Mouse (Mus musculus) heart, embryonic 14.5 days (tissue): ENCODE results near the gene Stxbp5. TPM values are rescaled to one million over a fixed set of nuclear protein-coding genes. Genes with fewer than 3 reads are reported as not detected.

ENCODE experiments used
- ATAC-seq: fragments of 200-750 bp; cut with Nextera tagmentation; 2 replicates; pipeline ENCODE4 v1.8.0; 2017; ENCODE audit warnings: low read depth, moderate TSS enrichment; ENCODE audit not compliant: insufficient number of reproducible peaks, insufficient read depth, low FRiP score
- H3K27ac ChIP-seq, 2 experiments: fragments of 200-500 bp in 1 of 2; fragments of 300-500 bp in 1 of 2; sonication (generic) in 1 of 2; replicated peaks in 1 of 2; 2 replicates each; pipeline ENCODE4 v1.5.1; 2012 to 2014; ENCODE audit warnings: low read depth in 2 of 2, low read length in 2 of 2, control low read depth in 1 of 2, mild to moderate bottlenecking in 1 of 2, mixed read lengths in 1 of 2; ENCODE audit not compliant: control insufficient read depth in 1 of 2, insufficient read depth in 1 of 2
- H3K27me3 ChIP-seq: fragments of 300-500 bp; sonication (generic); 2 replicates; pipeline ENCODE4 v1.6.1; 2014; ENCODE audit warnings: mild to moderate bottlenecking, low read length, control low read depth; ENCODE audit not compliant: control insufficient read depth, insufficient read depth
- H3K36me3 ChIP-seq: fragments of 300-500 bp; sonication (generic); 2 replicates; pipeline ENCODE4 v1.6.1; 2014; ENCODE audit warnings: mild to moderate bottlenecking, control low read depth, low read length, mixed read lengths; ENCODE audit not compliant: control insufficient read depth, insufficient read depth
- H3K4me1 ChIP-seq, 2 experiments: fragments of 200-500 bp in 1 of 2; fragments of 300-500 bp in 1 of 2; sonication (generic) in 1 of 2; 2 replicates each; pipeline ENCODE4 v1.6.1; 2012 to 2014; ENCODE audit warnings: low read length in 2 of 2, control low read depth in 1 of 2, mixed read lengths in 1 of 2; ENCODE audit not compliant: control insufficient read depth in 2 of 2, insufficient read depth in 2 of 2
- H3K4me2 ChIP-seq: fragments of 300-500 bp; sonication (generic); 2 replicates; pipeline ENCODE4 v1.6.1; 2014; ENCODE audit warnings: mild to moderate bottlenecking, low read length
- H3K4me3 ChIP-seq, 2 experiments: fragments of 200-500 bp in 1 of 2; fragments of 300-500 bp in 1 of 2; sonication (generic) in 1 of 2; 2 replicates each; pipeline ENCODE4 v1.5.1; 2012 to 2014; ENCODE audit warnings: low read length in 2 of 2, mild to moderate bottlenecking in 2 of 2, control low read depth in 1 of 2, low read depth in 1 of 2, moderate library complexity in 1 of 2; ENCODE audit not compliant: control insufficient read depth in 1 of 2, insufficient read depth in 1 of 2
- H3K9ac ChIP-seq: fragments of 300-500 bp; sonication (generic); 2 replicates; pipeline ENCODE4 v1.6.1; 2014; ENCODE audit warnings: mild to moderate bottlenecking, low read length
- H3K9me3 ChIP-seq: fragments of 300-500 bp; sonication (generic); 2 replicates; pipeline ENCODE4 v1.6.1; 2016; ENCODE audit warnings: low read length, control low read depth; ENCODE audit not compliant: control insufficient read depth
- WGBS: fragments of 180-500 bp; shearing (Covaris S2); extraction: QIAGEN DNeasy Blood & Tissue Kit; methylation state at CpG from one replicate; pipeline ENCODE4 v1.1.7; 2014; 5-methylcytosine and 5-hydroxymethylcytosine counted together
- polyA plus RNA-seq: library from polyadenylated mRNA; unstranded; fragments of >200 nt; fragmentation: Nextera tagmentation; extraction: Ambion mirVana; gene quantifications from 2 replicates; pipeline ENCODE4 v1.2.1, GENCODE M21; 2014

The Stxbp5 gene
- polyA plus RNA-seq, 1 experiment from 2014 or later = 4.9 TPM

DNA sequence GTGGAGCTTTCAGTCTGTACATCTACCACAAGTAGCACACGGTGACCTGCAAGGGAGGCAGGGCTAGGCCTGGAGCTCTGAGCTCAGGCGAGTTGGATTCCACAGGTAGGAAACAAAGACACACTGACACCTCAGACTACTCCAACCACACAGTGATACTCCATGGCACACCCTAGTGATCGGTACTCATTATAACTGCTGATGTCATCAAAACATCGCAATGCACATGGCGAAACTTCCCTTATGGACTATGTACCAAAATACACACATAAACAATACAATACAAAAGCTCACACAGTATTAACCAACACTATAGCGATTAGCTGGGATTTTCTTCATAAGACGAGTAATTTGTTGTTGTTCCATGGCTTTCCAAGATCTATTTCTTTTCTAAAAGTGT lies 82.3 kb downstream of the Stxbp5 start:
- WGBS = 93% methylated on average over 7 of the region's 7 CpGs
- H3K27me3 ChIP-seq = no peaks in the 10 kb centered on the region
- no peak overlapping the region for H3K9ac ChIP-seq
- H3K4me3 ChIP-seq = no peak overlapping the region
- H3K4me2 ChIP-seq = no peak overlapping the region
- no peak for ATAC-seq
- H3K27ac ChIP-seq = no peak overlapping the region
- no peaks in the 10 kb centered on the region for H3K4me1 ChIP-seq
- 0 out of 2 replicates have a peak, but pooled peaks cover 10% of the 10 kb centered on the region for H3K36me3 ChIP-seq
- no peaks in the 10 kb centered on the region for H3K9me3 ChIP-seq

DNA sequence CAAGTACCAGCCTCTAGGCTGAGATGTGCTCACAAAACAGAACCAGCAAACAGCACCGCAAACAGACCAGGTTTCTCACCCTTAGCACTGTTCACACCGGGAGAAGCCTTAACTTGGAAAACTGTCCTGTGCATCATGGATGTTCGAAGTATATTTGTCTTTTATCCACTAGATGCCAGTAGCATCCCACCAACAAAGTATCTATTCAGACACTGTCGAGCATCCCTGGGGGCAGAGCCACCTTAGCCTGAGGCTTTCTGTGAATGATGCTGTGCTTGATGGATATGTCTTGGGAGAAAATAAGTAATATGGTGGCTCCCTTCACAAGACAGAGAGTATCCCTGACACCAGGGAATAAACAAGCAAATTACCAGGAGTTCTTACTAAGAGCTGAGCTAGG lies 87.0 kb downstream of the Stxbp5 start:
- Histone ChIP-seq H3K27ac (no peak overlapping the region), H3K4me3 (no peak overlapping the region), H3K36me3 (0 out of 2 replicates have a peak, but pooled peaks cover 14% of the 10 kb centered on the region), H3K27me3 (no peaks in the 10 kb centered on the region), H3K4me2 (no peak overlapping the region), H3K9ac (no peak overlapping the region), H3K4me1 (no peaks in the 10 kb centered on the region), H3K9me3 (no peaks in the 10 kb centered on the region)
- no peak for ATAC-seq
- 74% methylated on average over 4 of the region's 4 CpGs for WGBS

DNA sequence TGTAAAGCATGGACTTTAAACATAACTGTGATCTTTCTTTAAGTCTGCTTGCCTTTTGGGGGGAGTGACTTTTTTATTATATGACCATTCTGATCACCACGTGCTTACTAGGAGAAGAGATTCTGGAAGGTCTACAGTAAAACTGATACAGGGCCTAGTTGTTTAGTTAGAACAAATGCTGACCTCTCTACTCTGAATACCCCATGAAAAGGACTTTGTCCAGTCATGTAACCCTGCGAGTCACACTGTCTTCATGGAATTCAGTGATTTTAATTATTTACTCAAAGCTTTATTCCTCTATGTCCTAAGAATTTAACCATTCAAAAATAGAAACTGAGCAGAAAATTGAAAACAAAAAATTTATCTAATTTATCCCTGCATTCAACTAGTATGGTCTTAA lies 93.3 kb downstream of the Stxbp5 start:
- 85% methylated on average over 2 of the region's 2 CpGs for WGBS
- Histone ChIP-seq H3K9me3 (no peaks in the 10 kb centered on the region), H3K4me3 (no peak overlapping the region), H3K4me1 (peaks cover 2 to 3% of the 10 kb centered on the region in 2 experiments; a peak in 2 of 4 replicates), H3K9ac (no peak overlapping the region), H3K27me3 (no peaks in the 10 kb centered on the region), H3K36me3 (peaks cover 21% of the 10 kb centered on the region; the same call in 1 of the 2 replicates), H3K4me2 (no peak overlapping the region), H3K27ac (no peak overlapping the region)
- ATAC-seq = no peak

DNA sequence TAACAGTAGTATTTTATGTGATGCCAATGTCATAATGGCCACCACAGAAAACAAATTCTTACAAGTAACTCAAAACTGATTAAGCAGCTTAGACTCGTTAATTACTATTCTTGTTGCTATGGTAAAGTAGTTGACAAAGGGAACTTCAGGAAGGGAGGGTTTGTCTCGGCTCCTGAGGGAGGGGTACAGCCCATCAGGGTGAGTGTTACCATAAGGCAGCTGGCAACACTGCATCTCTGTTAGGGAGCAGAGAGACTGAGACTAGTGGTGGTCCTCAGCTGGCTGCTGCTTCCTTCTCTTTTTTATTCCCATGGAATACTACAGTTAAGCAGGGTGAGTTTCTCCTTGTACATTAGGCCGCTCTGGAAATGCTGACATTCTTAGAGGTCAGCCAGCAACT lies 95.5 kb downstream of the Stxbp5 start:
- ATAC-seq = no peak
- H3K27ac ChIP-seq = no peak overlapping the region
- no peak overlapping the region for H3K9ac ChIP-seq
- WGBS = 55% methylated on average over 3 of the region's 3 CpGs
- no peak overlapping the region for H3K4me2 ChIP-seq
- no peaks in the 10 kb centered on the region for H3K9me3 ChIP-seq
- H3K27me3 ChIP-seq = no peaks in the 10 kb centered on the region
- H3K4me3 ChIP-seq = no peak overlapping the region
- H3K36me3 ChIP-seq = peaks cover 18% of the 10 kb centered on the region; the same call in 1 of the 2 replicates
- peaks cover 2 to 3% of the 10 kb centered on the region in 2 experiments; a peak in 2 of 4 replicates for H3K4me1 ChIP-seq

DNA sequence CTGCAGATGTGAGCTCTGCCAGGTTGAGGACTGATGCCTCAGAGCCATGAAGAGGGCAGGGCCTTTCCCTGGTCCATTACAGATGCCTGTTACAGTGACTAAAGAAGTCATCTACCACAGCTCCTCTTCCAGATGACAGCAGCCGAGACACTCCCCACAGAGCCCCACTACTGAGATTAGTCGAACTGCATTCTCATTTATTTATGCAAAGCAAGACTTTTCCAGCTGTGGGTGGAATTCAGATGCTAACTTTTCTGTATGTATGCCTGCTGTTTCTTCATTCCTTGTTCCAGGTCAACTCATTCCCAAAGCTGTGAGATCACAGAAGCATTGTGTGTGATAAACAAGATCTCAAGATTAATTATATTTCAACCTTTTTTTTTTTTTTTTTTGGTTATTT lies 97.8 kb downstream of the Stxbp5 start:
- Histone ChIP-seq H3K27me3 (no peaks in the 10 kb centered on the region), H3K27ac (no peak overlapping the region), H3K4me2 (no peak overlapping the region), H3K4me1 (peaks cover 2 to 3% of the 10 kb centered on the region in 2 experiments; a peak in 2 of 4 replicates), H3K9me3 (no peaks in the 10 kb centered on the region), H3K36me3 (peaks cover 25% of the 10 kb centered on the region), H3K4me3 (no peak overlapping the region), H3K9ac (no peak overlapping the region)
- no peak for ATAC-seq
- 78% methylated on average over 2 of the region's 2 CpGs for WGBS

DNA sequence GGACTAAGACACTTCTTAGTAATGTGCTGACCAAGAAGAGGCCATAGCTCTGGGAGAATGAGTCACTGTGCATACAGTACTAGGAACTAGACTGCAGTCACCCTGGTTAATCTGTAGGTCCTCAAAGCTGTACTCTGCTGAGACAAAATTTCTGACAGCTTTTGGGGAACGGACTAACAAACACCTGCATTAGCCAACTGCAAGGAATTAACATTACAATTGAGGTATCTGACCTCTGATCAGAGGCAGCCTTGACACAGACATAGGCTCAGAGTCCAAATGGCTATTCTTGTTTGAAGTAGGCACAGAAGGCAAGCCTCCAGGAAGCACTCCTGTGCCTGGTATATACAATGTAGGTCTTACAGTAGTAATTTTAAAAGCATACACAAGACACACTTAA lies 99.3 kb downstream of the Stxbp5 start:
- Histone ChIP-seq H3K36me3 (peaks cover 32% of the 10 kb centered on the region), H3K4me2 (no peak overlapping the region), H3K4me1 (peaks cover 2 to 3% of the 10 kb centered on the region in 2 experiments; a peak in 2 of 4 replicates), H3K9me3 (no peaks in the 10 kb centered on the region), H3K9ac (no peak overlapping the region), H3K4me3 (no peak overlapping the region), H3K27me3 (no peaks in the 10 kb centered on the region), H3K27ac (no peak overlapping the region)
- 76% methylated on average over 1 of the region's 1 CpGs for WGBS
- no peak for ATAC-seq

DNA sequence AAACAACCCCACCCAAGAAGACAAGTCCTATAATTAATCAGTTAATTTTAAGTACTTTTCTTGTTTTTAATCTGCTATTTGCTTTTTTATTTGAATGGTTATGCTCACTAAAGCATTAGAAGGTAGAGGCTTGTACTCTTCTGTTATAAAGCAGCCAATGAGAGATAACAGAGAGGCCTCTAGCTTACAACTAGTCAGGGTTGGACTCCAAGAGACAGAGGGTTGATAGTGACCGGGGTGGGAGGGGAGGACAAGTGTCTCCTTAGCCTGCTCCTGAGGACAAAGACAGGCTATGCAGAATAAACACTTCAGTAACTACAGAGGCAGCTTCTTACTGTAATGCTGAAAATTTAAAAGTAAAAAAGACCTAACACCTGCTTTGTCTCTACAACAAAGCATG lies 101.8 kb downstream of the Stxbp5 start:
- ATAC-seq = no peak
- 77% methylated on average over 1 of the region's 1 CpGs for WGBS

DNA sequence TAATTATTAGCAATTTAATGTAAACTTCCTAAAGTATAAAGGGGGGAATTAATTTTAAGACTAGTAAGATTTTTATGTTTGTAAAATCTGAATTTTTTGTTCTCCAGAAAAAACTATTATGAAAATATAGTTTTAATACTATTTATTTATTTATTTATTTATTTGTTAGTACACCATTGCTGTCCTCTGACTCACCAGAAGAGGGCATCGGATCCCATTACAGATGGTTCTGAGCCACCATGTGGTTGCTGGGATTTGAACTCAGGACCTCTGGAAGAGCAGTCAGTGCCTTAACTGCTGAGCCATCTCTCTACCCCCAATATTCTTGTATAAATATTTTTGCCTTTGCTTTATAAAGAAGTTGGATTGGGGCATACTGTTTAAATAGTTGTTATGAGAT lies 104.5 kb downstream of the Stxbp5 start:
- H3K9me3 ChIP-seq = no peaks in the 10 kb centered on the region
- WGBS = 89% methylated on average over 1 of the region's 1 CpGs
- H3K27me3 ChIP-seq = no peaks in the 10 kb centered on the region
- no peak overlapping the region for H3K27ac ChIP-seq
- no peak overlapping the region for H3K4me2 ChIP-seq
- no peak overlapping the region for H3K9ac ChIP-seq
- no peaks in the 10 kb centered on the region for H3K4me1 ChIP-seq
- no peak for ATAC-seq
- H3K4me3 ChIP-seq = no peak overlapping the region
- H3K36me3 ChIP-seq = peaks cover 46% of the 10 kb centered on the region

More for the DNA sequence above, 101.8 kb downstream of the Stxbp5 start:
- Histone ChIP-seq H3K27ac (no peak overlapping the region), H3K27me3 (no peaks in the 10 kb centered on the region), H3K4me1 (no peaks in the 10 kb centered on the region), H3K36me3 (peaks cover 39% of the 10 kb centered on the region), H3K4me2 (no peak overlapping the region), H3K4me3 (no peak overlapping the region), H3K9ac (no peak overlapping the region), H3K9me3 (no peaks in the 10 kb centered on the region)
